Mouse (Mus musculus) neutrophil, adult 5-6 weeks (primary cell): ENCODE data around the gene Dnase1l2. TPM values are rescaled to one million over a fixed set of nuclear protein-coding genes. Genes with fewer than 3 reads are reported as not detected.

Experiments used
- ATAC-seq: fragments of 151-379, 151-347 bp; 2 replicates; pipeline ENCODE4 v1.8.0; 2017; ENCODE audit warnings: mild to moderate bottlenecking, moderate TSS enrichment; ENCODE audit not compliant: insufficient number of reproducible peaks, poor library complexity, low FRiP score, severe bottlenecking; ENCODE audit errors: extremely low read depth
- total RNA-seq: library from RNA; stranded (forward); fragments of 200-1000 nt; gene quantifications from 2 replicates; pipeline ENCODE4 v1.2.3, GENCODE M21; 2017

Gene Dnase1l2
- total RNA-seq, result 5.6 and 9.1 TPM in 2 replicates

DNA sequence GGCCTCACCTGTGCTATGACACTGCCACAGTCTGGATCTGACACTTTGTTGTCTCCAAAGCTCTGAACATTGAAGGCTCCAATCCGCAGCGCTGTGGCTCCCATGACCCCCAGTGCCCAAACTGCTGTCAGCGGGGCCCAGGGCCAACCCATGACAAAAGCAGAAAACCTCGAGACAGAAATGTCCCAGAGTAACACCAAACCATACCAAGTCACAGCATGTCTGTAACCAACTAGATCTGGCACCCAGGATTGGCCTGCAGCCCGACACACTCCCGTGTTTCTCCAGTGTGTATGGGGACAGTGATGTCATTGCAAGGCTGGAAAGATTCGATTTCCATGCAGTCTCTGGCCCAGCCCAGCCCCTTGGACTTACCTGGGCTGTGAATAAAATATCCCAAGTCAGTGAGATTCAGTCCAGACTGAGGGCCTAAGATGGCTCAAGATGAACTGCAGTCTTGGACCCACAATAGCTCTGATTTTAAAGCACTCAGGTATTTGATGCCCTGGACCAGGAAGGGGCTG lies at the start of gene Dnase1l2:
Gene Dnase1l2, minus strand, starts transcription at position 474 of the 524 bp plus-strand sequence.
- no peak for ATAC-seq

DNA sequence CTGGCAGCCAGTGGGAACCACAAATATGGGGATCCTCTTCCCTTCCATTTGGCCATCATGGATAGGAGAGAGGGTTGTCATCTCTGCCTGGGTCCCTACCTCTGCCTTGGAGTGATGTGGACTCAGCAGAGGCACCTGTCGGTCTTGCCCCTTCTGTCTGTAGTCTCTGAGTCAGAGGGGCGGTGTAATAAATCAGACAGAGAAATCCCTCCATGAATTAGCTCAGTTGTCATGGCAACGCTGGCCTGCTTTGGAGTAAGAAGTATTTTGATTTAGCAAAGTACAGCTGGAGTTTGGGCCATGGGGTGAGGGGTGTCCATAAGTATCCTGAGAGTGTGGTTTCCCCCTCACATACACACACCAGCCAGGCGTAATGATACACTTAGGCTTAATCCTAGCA lies 47.5 kb upstream of the Dnase1l2 start:
- no peak for ATAC-seq

DNA sequence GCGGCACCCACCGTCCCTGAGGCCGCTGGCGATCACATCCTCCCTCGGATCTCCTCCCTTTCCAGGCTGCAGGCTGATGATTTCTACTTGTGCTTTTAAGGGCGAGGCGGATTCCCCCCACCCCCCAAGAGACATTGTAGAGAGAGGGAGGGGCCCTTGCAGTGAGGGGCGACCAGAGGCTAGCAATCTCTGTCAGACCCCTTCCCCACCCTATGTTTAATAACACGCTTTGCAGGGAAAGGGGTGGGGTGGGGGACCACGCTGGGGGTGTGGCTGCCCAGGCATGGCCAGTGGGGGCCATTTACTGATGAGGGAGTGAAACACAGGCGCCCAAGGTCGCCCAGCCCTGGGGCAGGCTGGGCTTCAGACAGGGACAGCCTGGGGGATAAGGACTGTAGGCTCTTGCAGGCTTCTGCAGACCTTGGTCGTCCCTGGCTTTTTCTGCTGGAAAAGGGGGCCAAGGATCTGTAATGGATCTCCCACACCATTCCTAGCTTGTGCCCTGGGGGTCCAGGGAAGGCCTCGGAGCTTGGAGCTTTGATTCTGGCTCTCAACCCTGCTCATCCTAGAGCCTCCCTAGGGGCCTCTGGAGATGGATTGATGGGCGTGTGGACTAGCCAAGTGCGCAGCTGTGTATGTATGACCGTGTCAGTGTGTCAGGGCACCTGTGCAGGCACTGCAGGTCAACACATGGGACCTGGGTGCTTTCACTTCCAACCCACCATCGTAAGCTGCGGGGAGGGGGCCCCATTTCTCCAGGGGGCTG lies 46.5 kb upstream of the Dnase1l2 start:
- ATAC-seq, result no peak

DNA sequence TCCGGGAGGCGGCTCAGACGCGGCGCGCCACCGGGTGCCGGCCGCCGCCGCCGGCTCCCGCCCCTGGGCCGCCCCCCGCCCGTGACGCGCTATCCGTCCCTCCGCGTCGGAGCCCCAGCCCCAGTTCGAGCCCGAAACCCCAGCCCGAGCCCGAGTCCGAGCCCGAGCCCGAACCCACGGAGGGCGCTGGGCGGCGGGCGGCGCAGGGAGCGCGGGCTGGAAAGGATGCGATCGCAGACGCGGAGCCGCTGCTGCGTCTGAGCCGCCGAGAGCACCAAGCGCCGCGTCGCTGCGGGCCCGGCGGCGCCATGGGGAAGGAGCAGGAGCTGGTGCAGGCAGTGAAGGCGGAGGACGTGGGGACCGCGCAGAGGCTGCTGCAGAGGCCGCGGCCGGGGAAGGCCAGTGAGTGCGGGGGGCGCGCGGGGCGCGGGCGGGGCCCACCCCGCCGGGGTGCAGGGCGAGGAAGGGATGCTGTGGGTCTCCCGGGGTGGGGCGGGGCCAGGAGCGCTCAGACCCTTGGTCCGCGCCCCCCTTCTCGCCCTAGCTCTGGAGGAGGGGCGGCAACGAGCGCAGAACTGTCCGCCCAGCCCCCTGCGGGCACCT lies 45.9 kb upstream of the Dnase1l2 start:
- no peak for ATAC-seq

DNA sequence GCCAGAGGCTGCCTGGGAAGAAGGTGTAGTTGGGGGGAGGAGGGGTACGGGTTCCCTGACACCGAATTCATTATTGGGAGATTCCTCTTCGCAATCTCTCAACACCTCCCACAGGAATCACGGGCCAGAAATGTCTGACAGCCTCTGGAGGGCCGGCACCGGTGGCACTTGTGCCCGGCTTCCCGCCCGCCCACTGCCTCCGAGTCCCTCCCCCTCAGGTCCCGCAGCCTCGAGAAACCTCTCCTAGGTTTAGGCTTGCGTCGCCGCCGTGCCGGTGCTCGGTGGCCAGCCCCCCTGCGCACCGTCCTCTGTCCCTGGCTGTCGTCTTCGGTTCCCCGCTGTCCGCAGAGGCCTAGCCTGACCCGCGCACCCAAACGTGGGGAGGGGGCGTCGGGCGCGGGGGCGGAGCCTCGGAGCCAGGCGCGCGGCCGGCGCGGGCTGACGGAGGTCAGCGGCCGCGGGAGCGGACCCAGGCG lies 45.3 kb upstream of the Dnase1l2 start, which contains the start of gene Caskin1:
Gene Caskin1, plus strand, starts transcription at position 416 of the 476 bp plus-strand sequence.
- ATAC-seq, result no peak

DNA sequence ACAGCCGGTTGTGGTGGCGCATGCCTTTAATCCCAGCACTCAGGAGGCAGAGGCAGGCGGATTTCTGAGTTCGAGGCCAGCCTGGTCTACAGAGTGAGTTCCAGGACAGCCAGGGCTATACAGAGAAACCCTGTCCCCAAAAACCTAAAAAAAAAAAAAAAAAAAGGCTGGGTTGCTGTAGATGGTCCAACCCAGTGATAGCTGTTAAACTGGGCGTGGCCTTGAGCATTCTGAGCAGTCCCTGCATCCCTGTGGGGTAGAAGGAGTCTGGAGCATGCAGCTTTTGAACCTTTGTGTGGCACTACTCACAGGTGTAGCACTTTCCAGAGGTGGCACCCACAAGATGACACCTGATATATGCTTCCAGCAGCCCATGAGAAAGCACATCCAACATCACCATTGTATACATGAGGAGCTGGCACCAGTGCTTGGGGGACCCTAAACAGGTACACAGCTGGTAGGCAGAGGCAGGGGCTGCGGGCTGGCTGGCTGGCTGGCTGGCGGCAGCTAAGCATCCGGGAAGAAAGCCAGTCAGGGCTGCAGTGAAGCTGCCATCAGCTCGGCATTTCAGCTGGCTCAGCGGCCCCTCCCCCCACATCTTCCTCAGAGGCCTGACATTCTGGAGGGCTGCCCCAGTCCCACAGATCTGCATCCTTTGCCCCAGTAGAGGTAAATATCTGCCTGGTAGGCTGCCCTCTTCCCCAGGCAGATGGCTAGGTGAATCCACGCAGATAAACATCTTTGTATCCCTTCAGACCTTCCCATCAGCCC lies 42.4 kb upstream of the Dnase1l2 start:
- no peak for ATAC-seq

DNA sequence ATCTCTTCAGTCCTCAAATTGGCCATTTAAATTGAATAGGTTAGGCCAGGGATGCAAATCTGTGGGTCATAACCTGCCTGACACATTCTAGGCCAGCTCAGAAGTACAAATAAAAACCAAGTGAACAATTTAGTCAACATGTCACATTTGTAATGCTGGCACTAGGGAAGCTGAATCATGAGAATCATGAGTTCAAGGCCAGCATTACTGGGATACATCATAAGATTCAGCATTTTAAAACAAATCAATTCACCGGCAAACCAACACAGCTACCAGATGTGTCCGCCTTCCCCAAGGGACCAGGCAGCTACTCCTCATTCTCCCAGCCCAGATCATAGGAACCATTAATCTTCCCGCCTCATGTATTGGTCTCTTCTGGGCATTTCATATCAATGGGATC lies 40.6 kb upstream of the Dnase1l2 start:
- ATAC-seq, result no peak

DNA sequence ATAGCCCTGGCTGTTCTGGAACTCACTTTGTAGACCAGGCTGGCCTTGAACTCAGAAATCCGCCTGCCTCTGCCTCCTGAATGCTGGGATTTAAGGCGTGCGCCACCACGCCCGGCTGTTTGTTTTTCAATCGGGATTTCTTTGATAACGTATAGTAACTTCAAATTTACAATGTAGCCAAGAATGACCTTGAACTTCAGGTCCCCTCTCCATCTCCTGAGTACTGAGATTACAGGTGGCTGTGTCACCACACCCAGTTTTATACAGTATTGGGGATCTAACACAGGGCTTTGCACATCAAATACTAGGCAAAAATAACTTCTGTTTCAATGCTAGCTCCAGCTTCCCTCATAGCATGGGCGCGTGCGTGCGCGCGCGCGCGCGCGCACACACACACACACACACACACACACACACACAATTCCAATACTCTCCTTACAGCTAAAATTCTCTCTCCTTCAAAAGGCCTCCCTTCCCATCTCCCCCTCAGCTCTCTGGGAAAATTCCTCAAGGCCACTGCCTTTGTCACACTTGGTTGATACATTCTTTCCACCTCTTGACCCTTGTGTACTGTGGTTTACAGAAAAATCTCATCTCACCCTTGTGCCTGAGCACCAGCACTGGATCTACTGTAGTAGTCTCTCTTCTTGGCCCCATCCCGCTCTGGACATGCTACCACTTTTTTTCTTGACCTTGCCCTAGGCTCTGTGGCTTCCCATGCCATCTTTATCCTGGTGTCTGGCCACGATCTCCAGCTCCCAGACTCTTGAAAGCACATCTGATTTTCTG lies 38.3 kb upstream of the Dnase1l2 start:
- ATAC-seq, result no peak

DNA sequence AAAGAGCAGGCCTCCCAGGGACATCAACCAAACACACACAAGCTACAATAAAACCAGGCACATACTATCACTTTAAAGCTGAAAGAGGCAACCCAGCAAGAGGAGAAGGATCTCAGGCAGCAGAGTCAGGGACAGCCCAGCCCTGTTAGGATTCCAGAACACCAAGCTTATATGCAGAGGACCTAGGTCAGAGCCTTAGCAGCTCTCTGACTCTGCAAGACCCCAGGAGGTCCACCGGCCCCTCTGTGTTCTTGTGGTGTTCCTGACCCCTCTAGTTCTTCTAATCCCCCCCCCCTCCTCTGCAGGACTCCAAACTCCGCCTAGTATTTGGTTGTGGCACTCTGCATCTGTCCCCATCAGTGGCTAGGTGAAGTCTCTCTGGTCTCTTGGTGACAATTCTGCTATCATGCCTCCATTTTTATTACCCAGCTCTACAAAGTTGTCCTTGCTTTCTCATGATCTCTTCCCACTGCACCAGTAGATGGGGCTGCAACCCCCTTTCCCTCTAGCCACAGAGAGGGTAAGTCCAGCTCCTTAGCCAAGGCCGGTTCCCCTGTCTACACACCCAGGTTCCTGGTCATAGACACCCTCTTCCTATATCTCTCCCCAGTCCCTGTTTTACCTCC lies 37.4 kb upstream of the Dnase1l2 start:
- no peak for ATAC-seq

DNA sequence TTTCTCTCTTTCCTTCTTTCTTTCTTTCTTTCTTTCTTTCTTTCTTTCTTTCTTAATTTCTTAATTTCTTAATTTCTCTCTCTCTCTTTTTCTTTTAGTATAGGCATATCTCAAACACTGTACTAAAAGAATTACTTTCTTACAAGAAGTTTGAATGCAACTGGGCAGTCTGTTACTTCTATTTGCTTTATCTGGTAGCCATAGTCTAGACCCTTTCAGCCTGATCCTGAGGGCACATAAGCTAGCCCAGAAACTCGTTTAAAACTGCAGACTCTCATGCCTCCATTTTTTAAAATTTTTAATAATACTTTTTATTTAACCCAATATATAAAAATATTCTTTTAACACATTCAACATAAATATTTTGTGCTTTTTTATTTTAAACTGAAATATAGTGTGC lies 36.5 kb upstream of the Dnase1l2 start:
- ATAC-seq, result no peak

DNA sequence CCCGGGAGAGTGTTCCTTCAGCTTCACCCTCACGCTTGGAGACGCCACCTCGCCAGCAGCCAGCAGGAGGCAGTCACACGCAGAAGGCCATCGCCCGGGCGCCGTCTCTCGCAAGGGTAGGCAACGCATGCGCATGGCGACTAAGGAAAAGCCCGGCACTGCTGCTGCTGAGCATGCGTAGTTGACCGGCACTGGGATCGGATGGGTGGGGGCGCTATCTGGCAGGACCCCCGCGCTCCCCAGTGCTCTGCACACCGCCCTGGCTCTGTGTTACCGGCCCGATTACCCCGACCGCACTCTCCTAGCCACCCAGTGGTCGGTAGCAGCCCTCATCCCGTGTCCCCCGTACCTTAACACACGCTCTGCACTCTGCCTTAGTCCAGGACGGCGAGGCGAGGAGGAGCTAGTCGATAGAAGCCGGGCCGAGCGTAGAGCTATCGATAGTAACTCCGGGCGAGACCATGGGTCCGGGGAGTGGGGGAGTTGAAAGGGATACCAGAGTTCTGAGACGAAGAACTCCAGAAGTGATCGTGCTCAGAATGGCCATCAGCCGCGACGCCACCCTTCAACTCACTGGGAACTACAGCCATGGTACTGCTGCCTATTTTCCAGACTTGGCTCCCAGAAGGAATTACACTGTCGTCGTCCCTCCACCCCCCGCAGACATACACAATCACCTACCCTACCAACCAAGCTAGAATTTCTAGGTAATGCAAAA lies 35.9 kb upstream of the Dnase1l2 start, which contains the start of gene Mlst8:
Gene Mlst8, minus strand, starts transcription at position 416 of the 718 bp plus-strand sequence.
- peak; percentile 89 for ATAC-seq

DNA sequence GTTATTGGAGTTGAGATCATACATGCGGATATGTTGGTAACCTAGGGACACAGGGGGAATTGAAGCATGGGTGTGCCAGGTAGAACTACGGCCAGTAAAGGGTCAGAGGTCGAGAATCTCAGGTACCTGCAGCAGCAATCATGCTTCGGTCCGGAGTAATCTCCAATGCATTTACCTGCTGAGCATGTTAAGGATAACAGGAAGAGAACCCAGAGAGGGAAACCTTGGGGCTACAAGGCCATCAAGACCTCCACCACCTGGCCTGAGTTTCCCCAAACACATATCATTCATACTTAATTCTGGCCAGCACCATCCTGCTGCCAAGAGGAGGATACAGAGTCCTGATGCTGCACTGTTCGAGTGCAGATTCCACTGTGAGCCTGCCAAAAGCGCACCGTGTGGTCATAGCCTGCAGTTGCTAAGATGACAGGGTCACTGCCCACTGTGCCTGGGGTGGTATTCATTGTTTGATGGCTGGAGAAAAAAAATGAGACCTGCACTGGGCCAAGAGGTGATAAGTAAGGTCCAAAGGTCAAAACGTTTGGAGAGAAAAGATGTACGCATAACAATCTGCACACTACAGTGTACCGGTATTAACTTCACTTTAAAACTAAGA lies 35.2 kb upstream of the Dnase1l2 start:
- no peak for ATAC-seq

DNA sequence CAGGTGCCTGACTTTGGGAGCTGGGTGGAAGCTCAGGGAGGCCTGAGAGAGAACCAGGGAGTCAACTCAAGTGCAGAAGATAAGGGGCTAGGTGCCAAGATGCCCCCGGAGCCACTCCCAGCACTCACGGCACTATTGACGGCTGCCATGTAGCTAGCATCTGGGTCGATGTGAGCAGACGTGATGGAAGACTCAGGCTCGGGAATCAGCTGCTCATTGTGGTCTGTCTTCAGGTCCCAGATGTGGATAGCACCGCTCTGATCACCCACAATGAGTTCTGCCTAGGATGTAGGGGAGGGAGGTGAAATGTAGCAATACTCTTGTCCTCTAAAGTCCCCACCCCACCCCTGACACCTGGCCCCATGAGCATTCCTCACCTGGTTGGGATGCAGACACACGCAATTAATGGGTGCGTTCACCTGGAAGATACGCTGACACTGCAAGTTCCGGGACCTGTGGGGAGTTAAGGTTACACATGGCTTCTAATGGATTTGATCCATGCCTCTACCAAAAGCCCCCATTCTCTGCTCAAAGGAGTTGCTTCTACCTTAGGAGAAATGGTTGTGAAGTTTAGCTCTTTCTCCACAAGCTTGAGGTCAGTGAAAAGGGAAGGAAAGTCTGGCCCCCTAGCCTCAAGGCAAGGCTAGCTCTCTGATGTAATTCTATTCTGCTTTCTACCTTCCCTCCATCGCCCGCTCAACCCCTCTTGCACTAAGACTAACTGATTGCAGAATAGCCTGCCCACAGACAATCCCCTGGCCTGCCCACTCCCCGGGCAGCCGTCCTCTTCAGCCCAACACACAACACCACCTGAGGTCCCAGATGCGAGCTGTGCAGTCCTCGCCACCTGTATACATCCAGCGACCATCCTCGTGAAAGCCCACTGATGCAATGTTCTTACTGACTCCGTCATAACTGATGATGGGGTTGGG lies 34.4 kb upstream of the Dnase1l2 start:
- ATAC-seq, result no peak

DNA sequence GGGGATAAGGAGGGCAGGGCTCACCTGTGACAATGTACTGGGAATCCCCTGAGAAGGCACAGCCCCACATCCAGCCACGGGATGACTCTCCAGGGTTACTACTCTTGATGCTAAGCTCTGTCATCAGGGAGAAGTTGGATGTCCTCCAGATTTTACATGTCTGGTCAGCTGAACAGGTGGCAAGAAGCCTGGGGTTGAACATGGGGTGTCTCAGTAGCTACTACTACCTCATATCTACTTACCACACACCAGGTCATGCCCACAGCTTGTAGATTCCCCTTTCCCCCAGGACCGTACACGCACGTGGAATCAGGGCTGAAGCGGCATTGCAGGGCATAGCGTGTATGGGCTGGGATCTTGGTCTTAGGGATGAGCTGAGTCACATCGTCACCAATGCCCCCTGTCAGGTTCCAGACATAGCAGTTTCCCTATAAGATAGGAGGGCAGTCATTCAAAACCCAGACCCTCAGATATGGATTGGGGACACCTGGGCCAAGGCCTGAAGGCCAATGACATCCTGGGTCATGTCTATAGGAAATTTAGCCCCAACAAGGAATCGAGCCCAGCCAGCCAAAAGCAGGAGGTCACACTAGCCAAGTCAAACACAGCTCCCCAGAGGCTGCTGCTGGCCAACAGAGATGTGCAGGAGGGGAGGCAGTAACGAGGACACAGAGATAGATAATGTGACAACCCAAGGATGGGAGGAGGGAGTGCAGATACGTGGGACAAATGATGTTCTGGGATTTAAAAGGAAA lies 33.3 kb upstream of the Dnase1l2 start:
- no peak for ATAC-seq

DNA sequence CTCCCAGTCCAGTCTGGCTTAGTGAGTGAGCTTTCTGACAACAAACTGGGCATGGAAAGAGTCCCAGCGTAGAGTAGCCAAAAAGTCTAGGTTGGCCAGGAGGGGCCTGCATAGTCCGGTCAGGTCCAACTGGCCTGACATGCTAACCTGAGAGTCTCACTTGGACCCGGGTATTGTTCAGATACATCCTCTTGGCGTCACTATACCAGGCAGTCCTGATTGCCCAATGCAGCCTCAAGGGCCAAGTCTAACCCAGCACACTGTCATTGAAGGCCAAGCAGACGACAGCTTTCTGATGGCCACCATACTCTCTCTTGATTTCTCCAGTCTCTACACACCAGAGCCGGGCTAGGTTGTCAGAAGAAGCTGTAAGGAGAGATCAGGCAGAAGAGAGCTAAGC lies 32.7 kb upstream of the Dnase1l2 start:
- no peak for ATAC-seq

DNA sequence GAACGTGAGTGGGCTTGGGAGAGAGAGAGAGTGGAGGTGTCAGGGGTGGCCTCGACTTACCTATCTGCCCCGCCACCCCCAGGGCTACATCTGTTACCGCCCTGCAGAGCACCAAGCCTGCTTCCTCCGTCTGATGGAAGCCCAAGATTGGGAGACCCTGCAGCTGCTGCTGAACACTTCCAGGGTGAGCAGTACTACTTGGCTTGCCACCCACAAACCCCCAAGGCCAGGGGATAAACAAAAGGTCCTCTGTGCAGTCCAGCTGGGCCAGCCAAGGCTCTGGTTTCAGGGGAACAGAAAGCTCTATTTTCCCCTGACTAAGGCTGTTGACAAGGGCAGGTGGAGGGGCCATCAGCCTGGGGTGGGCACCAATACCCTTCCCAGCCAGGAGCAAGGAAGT lies 31.7 kb upstream of the Dnase1l2 start:
- no peak for ATAC-seq
